Mouse (Mus musculus) 3T3-L1 (cell line): ENCODE data around the gene Fam43b.

Experiments
- DNase-seq: peaks from one replicate; pipeline ENCODE4 v3.0.0-alpha.2; 2015; ENCODE audit warnings: low read depth, low spot score

Fam43b gene

DNA sequence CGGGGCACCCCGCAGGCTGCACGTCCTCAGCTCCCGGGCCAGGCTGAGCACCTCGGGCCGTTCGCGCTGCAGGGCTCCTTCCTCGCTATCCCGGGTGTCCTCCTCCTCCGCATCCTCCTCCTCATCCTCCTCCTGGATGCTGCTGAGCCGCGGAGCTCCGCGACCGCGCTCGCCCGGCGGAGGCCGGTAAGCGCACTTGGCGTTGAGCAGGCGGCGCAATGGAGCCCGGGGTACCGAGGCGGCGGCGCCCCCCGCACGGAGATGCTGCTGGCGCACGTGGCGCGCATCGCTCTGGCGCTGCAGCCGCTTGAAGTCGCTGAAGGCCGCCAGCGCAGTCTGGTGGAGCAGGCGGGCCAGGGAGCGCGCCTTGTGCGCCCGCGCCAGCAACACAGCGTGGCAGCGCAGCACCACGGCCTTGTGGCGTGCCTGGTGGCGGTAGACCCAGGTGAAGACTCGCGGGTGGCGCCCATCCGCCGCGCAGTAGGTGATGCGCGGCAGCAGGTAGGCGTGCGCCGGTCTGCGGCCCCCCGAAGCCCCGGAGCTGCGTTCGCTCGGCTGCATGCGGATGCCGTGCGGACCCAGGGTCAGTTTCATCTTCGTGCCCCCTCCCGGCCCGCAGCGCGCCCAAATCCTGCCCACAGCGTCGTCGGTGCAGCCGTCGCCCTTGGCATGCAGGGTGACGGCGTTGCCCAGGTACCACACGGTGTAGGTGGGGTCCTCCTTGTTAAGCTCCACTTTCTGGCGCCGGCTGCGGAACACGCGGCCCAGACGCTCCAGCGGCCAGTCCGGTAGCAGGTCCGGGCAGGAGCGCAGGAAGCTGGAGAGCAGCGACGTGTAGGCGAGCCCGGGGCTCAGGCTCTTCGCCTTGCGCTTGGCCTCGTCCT is 999 bp downstream of the Fam43b start:
- DNase-seq = no peak

DNA sequence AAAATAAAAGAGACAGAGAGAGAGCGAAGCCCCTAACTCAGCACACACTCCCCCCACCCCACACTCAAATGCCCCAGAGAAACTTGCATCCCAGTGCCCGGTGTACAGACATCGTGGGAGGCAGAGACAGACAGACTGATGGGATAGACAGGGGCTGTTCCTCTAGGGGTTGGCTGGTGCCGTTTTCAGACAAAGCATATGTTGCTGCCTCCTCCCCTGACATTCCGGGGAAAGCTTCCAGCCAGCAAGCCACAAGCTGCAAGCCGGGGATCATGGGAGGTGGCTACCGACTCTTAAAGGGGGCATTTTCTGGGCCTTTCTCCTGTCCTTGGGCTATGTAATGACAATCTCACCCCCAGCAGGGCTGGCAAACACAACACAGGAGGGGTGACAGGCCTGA is 2.6 kb downstream of the Fam43b start:
- DNase-seq = no peak

DNA sequence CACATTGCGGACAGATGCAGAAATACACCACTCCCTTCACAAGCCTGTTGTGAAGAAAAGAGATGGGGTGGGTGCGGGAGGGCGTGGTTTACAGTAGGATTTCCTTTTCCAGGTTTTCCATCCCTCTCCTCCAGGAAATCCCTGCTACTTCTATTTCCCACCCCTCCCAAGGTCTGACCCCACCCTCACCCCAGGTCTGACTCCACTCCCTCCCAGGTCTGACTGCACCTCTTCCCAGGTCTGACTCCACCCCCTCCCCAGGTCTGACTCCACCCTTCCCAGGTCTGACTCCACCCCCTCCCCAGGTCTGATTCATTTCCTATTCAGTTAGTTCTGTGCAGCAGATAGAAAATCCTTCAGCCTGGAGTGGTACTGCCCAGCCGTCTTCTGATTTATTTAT is 12.5 kb downstream of the Fam43b start:
- DNase-seq = no peak

DNA sequence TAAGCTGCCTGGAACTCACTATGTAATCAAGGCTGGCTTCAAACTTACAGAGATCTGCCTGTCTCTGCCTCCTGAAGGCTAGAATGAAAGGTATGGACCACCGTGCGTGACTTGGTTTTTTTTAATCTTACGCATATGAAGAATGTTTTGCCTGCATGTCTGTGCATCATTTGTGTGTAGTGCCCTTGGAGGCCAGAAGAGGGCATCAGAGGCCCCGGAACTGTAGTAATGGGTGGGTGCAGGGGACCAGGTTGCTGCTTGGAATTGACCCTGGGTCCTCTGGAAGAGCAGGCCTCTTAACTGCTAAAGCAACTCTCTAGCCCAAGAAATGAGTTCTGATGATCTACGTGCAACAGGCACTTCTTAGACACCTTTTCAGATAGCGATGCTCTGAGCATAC is 13.9 kb downstream of the Fam43b start:
- no peak for DNase-seq

DNA sequence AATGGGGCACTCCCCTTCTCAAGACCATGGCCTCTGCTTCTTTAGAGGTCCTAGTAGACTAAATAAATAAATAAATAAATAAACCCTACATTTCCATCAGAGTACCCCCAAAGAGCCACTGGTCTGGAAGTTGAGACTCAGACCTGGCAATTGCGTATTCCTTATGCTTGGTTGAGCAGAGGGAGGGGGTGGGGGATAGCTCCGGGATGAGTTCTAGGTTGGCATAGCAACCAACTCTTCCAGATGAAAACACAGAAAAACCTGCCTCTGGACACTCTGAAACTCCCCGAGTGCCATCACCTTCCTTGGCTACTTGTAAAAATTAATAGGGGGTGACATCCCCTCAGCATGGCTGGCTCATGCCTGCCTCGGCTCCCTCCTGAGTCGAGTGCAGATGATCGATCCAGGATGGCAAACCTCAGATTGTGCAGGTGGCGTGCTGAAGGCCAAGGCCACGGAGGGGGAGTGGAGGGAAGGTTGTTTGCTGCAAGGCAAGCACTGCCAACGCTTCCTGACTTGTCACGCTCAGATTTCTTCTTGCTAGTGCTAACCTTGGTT is 16.1 kb downstream of the Fam43b start:
- no peak for DNase-seq

DNA sequence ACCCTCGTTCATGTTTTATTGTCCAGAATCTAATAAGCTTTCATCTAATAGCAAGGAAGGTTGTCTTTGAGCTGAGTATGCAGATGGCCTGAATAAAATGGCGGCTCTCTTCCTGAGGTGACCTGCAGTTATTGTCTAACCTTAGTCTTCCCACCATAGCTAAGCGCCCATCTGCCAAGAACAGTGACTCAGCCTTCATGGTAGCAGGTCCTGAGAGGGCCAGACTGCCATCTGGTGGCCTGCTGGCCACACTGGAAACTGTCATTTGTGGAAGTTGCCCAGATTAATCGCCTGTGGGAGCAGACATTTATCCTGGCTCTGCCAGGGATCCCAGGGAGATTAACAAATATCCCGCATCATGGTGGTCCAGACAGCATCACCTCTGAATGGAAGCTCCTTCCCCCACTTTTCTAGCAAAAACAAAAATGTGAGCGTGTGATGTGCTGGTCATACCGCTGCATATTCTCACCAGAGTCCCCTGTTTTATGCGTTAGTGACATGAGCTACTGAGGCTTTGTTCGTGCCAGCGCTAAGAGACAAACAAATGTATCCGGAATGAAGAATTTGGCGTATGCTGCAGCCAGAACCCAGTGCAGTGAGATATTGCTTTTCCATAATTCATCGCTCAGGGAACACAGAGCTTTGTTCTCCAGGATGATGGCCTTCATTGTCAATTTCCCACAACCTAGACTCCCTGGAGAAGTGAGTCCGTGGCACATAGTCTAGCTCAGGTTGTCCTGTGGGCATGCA is 17.1 kb downstream of the Fam43b start:
- peak; percentile 89 for DNase-seq

DNA sequence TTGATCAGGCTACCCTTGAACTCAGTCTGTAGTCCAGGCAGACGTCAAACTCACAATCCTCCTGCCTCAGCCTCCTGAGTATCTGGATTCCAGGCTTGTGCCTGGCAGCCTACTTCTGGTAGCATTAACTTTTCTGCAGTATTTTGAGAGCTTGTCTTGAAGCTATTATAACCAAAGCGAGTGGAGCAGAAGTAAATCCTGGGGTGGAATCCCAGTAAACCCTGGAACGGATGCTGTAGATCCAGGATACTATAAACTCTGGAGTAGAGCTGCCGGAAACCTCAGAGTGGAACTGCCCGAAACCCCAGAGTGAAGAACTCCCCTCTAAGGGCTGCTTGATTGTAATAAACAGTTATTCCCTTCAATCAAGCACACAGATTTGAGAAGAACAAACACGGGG is 18.8 kb downstream of the Fam43b start:
- peak; percentile 71 for DNase-seq

DNA sequence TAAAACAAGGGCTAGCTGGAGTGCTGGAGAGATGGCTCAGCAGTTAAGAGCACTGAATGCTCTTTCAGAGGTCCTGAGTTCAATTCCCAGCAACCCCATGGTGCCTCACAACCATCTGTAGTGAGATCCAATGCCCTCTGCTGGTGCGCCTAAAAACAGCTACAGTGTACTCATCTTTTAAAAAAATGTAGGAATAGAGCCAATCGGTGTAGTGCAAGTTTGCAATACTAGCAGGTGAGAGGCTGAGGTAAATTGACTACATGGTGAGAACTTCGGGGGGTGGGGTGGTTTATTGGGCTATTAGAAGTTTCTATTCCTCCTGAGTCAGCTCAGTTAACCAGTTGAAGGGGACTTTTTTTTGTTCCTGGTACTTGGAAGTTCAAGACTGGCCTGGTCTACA is 21.2 kb downstream of the Fam43b start:
- no peak for DNase-seq

DNA sequence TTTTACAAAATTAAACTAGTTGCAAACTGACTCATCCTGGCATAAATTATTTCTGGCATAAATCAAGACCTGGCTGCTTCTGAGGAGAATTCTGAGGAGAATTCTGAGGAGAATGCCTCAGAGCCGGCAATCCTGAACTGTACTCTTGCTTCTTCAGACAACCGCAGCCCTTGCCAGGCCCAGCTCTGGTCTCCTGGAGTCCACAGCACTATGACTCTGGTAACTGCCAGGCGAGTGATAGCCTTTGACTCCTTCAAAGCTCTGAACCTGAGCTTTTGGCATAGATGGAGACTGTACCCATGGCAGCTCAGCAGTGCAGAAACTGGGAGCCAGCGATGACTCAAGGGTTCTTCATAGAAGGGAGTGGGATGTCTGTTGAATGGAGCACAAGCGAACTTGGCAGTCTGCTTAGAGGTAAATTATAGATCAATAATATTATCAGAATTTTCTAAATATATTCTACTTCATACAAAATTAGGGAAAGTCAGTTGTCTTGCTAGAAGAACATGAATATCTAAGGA is 25.3 kb downstream of the Fam43b start:
- peak; percentile 16 for DNase-seq

DNA sequence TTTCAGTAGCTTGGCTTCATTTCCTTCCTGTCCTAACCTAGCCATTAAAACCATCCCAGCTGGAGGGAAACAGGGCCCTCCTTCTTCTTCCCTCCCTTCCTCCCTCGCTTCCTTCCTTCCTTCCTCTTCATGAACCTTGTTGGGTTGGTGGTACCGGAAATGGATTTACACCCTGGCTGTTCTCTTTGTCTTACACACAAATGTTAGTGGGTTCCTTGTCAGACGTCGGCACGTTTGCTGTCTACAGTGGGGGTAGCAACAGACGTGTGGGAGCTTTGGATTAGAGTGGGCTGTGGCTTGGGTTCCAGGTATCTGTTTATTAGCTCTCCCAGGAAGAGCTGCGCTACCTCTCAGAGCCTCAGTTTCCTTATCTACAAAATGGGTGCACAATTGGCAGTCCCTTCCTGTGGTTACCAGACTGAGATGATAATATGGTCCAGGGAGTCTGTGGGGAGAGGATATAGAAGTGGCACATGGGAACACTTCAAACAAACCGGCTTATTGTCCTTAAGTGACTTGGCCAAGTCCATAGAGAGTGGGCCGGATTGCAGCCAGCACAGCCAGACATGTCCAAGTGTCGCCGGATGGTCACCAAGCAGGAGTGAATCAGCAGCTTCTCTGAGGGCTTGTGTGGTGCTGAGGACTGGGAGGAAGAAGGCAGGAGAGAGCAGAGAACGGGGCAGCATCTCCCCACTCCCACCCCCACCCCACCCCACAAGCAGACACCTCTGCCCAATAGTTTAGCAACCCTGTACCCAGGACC is 27.6 kb downstream of the Fam43b start:
- DNase-seq = no peak

DNA sequence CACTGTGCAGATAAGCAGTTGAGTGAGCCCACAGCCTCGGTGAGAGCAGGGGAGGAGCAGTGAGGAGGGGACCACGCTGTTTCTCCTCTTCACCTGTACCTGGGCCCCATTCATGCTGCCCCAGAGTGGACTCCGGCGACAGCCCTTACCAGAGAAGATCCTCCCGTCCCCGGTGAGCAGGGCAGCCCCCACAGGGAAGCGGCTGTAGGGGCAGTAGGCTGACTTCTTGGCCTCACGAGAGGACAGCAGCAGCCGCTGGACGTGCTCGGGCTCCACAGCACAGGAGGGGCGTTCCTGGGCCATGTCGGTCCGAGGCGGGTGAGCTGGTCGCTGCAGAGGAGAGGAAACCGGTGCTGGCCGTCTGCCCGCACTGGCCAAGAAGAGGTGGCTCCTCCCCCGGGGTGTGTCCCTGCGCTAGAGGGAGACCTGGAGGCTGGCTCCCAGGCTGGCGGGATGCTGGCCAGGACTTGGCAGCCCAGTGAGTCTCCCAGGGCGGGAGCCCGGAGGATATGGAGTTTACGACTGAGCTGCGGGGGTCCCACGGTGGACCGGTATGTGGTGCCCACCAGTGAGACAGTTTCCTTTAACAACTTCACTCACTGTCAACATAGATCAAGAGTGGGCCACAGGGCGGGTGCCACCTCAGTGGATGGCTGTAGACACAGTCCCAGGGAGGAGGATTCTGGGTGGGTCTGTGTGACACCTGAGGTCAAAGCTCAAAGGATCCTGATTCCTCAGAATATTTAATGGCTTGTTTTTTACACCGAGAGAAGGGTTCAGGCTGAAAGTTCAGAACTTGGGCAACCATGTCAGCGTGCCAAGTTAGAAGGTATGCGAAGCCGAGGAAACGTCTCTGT is 28.5 kb downstream of the Fam43b start, which contains the start of gene Cda:
TSS of gene Cda (minus strand) at position 352 of the 857 bp plus-strand sequence.
- peak; percentile 81 for DNase-seq

DNA sequence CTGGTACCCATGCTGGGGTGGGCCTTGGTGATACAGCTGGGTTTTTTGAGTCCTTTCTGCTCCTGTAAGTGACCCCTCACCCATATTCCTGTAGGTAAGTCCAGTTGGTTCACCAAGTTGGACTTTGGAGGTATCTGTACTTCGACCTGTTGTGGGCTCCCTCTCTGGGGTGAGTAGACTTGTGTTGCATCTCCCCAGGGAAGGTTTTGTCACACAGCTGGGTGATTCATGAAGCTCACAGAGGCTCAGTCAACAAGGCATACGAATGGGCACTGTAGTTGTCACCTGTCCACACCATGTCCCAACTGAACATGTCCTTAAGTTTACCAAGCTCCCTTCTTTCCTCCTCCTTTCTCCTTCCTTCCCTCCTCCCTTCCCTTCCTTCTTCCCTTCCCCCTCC is 29.8 kb downstream of the Fam43b start:
- DNase-seq = no peak

DNA sequence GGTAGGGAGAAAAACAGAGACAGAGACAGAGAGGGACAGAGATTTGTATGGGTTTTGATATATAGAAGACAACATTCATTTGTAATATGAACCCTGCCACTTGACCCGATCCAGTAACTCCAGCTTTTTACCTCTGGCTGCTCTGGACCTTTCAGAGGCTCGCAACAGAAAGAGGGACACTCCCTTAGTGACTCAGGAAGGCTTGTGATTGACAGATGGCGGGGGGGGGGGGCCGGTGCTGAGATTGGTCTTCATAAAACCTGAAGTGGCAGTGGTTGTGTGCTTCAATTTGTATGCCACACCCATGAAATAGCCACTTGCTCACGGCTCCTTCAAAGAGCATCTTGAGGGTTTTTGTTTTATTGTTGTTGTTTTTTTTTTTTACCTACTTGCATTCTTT is 32.8 kb downstream of the Fam43b start:
- peak; percentile 59 for DNase-seq

DNA sequence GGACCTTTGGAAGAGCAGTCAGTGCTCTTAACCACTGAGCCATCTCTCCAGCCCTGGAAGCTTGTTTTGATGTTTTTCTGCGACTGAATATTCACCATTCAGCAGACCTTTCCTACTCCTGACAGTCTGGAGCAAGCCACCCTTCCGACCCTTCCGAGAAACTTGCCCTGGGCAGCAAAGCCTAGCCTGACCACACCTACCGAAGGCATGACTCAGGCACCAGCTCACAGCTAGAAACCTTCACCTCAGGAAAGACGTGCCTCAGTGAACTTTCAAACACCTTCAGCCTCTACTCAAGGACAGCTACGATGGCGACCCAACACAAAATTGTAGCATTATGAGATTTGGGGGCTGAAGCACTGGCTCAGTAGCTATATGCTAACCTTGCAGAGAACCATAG is 33.4 kb downstream of the Fam43b start:
- DNase-seq = peak; percentile 56

DNA sequence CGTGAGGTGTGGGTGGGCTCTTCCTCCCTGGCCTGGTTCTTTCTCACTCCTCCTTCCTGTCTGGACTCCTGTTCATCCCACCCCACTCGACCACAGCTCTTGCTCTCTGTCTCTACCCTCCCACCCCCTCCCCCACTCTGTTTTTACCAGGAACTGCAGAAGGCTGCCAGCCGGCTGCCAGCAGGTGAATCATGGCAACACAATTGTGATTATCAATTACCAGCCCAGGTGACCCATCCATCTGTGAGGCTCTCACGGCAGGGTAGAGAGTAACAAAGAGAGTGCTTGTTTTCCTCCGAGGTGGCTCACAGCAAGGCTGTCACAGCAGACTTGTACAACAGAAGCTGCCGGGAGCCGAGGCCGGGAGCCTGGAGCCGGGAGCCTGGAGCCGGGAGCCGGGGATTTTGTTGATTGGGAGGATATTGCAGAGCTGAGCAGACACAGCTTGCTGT is 34.9 kb downstream of the Fam43b start:
- no peak for DNase-seq

DNA sequence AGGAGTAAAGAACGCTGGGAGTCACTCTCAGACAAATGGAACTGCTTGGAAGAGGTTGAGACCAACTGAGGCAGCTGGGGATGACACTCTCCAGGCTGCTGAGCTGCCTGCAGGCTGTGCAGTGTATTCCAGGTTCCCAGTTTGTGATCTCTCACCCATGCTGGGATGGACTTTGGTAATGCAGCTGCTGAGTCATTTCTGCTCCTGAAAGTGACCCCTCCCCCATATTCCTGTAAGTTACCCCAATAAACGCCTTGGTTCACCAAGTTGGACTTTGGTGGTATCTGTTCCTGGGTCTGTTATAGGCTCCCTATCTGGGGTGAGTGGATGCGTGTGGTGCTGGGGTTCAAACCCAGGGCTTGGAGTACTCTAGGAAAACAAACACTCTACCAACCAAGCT is 38.2 kb downstream of the Fam43b start:
- no peak for DNase-seq

DNA sequence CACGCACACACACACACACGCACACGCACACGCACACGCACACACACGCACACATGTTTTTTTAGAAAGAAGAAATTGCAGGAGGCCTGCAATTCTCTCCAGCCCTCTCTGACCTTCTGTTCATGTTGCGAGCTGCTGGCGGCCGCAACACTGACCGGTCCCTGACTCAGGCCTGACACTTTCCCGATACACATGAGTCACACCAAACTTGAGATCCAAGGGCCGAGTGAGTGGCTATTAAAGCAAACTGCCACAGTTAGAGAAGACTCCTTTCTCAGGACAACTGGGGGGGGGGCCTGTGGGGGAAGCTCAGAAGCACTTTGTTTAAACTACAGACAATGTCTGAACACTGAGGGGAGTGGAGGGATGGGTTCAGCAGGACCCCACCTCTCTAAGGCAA is 39.8 kb downstream of the Fam43b start:
- DNase-seq = peak; percentile 77

DNA sequence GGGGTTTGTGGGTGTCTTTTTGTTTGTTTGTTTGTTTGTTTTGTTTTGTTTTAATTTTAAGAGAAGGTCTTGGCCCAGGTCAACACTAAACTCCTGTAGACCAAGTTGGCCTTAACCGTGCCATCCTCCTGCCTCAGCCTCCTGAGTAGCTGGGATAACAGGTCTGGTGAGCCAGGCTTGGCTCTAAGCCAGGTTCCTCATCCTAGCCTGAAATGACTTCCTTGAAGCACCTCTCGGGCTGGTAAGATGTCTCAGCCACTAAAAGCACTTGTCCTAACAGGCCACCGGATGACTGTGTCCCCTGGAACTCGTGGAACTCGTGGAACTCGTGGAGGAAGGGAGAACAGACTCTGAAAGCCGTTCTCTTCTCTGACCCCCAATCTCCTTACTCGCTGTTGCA is 40.2 kb downstream of the Fam43b start:
- DNase-seq = peak; percentile 28

DNA sequence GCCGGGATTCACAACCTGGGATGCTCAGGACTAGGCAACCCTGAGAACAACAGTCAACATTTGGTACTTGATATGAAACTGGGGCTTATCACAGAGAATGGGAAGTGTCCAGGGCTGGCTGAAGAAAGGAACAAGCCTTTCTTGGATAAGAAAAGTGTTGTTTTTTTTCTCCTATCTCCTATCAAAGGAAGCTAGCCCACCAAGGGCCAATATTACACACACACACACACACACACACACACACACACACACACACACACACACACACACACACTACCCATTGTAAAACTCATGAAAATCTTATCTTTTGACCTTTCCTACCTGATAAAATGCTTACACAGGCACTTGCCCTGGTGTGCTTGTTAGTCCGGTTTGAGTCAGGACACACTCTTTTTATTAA is 40.8 kb downstream of the Fam43b start:
- no peak for DNase-seq

DNA sequence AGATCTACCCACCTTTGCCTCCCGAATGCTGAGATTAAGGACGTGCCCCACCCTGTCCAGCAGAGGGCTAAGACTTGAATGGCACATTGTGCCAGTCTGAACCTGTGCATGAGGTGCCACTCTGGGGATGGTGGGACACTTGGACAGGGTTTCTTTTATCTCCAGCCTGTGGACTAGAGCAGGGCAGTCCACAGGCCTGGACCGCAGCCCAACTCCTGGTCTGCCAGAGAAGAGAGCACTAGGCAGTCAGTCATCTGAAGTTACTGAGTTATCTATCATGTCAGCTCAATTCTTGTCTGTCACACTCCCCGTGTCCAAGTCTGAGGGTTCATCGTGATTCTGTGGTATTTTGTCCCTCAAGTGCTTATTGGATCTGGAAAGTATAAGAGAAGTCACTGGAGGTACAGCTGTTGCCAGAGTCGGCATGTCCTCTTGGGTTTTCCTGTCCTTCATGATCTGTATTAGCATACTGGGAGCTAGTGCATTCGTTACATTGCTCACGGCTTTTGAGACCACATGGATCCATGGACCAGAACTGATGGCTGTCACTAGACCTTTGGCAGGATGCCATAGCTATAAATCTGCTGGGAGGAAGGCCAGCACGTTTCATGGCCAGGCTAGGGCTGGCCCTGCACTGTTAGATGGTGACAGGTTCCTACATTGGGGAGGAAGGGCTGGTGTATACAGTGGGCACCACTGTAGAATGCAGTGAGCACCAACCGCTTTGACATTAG is 42.7 kb downstream of the Fam43b start:
- DNase-seq = no peak
